Mouse (Mus musculus): ENCODE results near the gene Oxa1l.
A peak's percentile ranks its signal among the peaks of the same experiment; 100 is the strongest.

- TF ChIP-seq CTCF (IDR thresholded peaks at IDR 0.05; ENCODE audit: extremely low read depth, insufficient read length, insufficient replicate concordance, low read depth, low read length) (peak; percentile 64; the same call in 1 of the 2 replicates), POLR2A (IDR thresholded peaks at IDR 0.05; ENCODE audit: low read depth, low read length) (peak; percentile 53; the same call in 1 of the 2 replicates)
Observed at GRCm38 (mm10) chr14:54408336-54409056, 47.9 kb downstream of the Oxa1l start.

Measured in small intestine, adult 2 months (tissue).